Mouse (Mus musculus): ENCODE measurements around the gene Selplg.

The Selplg gene

DNA sequence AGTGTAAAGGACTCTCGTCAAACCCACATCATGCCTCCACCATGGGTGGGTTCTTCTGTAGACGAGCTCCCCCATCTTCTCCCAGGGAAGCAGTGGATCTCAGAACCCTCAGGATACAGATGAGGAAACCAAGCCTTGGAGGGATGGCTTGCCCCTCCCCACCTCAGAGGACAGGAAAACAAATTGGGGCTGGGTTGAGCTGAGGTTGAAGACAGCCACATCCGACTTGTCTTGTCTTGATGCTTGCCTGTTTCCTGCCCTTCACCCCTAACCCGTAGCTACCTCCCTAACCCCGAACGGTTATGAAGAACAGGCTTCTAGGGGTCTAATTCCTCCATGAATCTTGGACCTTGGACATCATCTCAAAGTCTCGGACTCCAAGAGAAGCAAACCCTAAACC, 6.9 kb downstream of the Selplg start:
- no peak for DNase-seq (ENCODE audit: low read depth, low spot score)

DNA sequence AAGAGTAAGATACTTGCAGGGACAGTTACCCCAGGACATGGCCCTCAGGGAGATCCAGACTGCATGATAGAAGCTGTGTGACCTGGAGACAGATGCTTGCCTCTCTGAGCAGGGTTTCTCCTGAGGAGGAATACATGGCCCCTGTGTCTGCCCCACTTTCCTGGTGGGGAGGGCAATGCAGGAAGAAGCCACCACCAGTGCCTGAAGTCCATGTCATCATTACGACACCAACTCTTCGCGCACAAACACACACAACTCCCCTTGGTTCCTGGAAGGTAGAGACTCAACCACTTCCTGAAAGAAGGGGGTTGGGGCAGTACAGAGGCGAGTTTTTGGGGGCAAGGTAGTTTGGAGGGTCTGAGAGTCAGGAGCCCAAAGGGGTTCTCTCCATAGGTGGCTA, 8.2 kb downstream of the Selplg start:
- no peak for DNase-seq (ENCODE audit: low read depth, low spot score)

DNA sequence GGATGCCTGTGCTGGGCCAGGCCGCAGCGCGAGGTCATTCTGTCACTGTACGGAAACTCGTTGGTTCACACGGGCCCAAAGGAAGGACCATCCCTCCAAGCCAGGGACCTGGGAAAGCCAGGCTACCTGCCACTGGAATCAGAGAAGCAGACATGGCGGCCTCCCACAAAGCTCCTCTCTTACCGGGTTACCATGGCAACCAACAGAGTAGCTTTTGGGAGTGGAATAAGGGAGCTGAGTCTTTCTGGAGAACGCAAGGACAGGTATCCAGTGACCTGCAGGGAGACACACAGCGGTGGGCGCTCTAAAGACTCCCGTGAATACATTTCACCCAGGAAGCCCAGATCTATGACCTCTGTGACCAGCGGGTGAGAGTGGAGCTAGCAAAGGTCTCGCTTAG, 13.9 kb downstream of the Selplg start:
- no peak for DNase-seq (ENCODE audit: low read depth, low spot score)

DNA sequence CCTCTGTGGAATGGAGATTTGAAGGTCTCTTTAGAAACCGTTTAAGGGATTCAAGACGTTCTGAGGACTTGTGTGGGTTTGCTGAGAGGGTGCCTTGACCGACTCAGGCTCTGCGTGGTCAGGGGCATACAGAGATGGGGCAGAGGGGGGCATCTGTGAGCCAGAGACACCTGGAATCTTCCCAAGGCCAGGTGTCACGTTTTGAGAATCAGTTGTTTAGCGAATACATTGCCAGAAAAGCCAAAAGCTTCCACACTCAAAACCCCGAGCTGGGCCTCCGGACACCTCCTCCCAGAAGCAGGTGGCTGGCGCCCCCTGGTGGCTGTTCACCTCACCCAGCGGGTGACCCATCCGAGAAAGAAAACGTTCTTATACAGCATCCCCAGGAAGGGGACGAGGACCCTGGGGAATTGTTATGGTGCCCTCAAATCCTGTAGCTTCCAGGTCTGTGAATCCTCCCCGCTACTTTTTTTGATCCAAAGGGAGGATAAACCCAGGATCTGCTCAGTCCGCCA, 16.7 kb downstream of the Selplg start:
- peak; percentile 87 for DNase-seq (ENCODE audit: low read depth, low spot score)

DNA sequence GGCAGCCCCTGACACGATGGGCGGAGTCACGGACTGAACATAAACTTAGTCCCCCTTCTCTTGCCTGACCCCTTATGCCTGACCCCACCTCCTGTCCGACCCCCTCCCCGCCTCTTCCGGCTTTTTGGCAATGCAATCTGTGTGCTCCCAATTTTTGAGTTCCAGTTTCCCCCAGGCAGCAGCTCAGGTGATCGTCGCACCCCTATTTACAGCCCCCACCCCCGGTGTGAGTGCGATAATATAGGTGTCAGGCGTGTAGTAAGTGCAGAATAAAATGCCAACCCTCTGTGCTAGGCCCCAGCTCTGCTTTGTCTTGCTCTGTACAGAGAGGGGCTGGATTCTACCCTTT, 17.4 kb downstream of the Selplg start:
- no peak for DNase-seq (ENCODE audit: low read depth, low spot score)

DNA sequence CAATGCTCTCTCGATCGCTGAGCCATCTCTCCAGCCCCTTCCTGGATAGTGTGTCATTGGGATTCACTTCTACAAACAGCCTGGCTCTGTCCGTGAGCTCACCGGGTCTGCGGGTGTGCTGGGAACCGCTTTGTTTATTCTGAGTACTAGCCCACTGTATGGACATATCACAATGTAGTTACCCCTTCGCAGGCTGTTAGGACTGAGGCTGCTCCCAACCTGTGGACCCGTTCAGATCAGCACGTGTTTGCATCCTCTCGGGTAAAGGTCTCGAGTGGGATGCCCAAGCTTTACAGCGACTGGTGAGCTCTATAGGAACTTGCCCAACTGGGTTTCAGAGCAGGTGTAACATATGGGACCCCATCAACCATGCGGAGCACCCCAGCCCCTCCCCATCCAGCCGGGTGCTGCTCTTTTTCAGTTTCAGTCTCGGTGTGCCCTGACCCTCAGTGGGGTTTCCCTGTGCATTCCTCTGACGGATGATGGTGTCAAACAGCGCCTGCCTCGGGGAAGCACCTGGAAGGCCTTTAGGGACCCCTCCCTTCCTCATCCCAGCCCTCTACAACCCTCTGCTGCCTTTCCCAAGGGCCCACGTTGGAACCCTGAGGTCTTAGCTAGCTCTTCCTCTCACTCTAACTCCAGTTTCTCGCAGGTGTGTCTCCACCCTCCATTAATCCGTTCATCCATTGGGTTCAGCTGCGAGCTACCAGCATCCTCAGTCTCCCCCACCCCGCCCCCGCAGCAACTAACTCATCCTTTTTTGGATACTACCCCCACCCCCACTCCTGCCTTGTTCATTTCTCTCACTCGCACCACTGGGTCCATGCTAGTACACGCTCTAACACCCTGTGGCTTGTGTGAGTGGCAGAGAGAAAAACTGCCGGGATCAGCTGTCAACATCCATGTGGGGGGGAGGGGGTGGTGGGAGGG, 18.1 kb downstream of the Selplg start:
- no peak for DNase-seq (ENCODE audit: low read depth, low spot score)

DNA sequence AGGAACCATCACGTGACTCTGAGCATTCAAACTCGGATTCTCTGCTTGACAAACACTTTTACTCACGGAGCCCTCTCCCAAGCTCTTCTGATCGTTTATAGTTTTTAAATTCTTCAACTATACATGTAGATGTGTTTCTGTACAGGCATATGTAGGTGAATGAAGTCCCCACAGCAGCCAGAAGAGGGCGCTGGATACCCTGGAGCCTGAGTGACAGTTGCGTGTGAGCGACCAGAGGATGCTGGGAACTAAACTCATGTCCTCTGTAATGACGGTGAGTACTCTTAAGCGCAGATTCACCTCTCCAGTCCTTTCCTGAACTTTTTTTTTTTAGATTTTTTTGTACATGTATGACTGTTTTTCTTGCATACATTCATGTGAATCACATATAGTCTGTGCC, 18.8 kb downstream of the Selplg start:
- DNase-seq (ENCODE audit: low read depth, low spot score), result no peak

DNA sequence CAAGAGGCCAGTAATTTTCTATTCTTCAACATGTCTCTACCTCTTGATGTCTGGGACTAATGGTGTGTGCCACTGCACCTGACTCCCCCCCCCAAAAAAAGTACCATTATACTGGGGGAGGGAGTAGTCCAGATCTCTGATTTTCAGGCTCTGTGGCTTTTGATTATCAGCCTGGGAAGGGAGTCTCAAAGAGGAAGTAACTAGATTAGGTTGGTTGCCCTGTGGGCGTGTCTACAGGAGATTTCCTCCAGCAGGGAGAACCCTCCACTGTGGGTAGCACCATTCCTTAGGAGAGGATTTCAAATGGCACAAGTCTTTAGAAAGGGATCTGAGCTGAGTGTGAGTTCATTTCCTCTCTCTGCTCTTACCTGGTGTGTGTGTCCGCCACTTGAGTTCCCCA, 19.8 kb downstream of the Selplg start:
- no peak for DNase-seq (ENCODE audit: low read depth, low spot score)

DNA sequence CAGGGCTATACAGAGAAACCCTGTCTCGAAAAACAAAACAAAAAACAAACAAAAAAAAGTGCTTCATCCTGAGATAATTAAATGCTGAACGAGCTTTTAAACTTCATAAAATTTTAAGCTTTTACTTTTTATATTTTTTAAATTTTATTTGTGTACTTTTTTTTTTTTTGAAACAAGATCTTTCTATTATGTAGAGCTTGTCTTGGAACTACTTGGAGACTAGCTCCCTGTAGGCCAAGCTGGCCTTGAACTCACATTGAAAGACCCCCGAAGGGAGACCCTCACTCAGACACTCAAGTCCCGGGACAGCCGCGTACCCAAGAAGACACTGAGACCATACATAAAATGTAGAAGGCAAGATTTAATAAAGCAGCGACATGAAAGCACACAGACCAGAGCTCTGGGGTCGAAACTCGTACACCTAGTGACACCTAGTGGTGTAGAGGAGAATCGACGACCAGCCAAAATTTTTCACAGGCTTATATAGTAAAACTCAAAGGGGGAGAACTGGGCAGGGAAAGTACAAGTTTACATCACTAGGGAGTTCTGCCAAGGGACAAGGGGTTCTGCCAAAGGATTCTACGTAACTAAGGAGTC, 20.5 kb downstream of the Selplg start:
- peak; percentile 27 for DNase-seq (ENCODE audit: low read depth, low spot score)

DNA sequence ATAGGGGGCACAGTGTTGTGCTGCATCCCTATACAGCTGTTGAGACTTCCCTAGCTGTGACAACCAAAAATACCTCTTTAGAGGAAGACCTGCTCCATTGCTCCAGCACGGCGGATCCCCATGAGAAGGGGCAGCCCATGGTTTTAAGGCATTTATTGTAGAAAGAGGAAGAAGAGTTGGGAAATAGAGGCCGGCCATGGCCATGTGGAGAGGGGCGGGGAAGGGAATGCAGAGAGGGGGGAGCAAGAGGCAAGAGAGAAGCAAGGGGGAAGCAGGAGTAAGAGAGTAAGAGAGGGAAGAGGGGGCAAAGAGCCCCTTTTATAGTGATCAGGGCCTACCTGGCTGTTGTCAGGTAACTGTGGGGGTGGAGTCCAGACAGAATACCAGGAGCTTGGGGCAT, 22.3 kb downstream of the Selplg start:
- no peak for DNase-seq (ENCODE audit: low read depth, low spot score)

DNA sequence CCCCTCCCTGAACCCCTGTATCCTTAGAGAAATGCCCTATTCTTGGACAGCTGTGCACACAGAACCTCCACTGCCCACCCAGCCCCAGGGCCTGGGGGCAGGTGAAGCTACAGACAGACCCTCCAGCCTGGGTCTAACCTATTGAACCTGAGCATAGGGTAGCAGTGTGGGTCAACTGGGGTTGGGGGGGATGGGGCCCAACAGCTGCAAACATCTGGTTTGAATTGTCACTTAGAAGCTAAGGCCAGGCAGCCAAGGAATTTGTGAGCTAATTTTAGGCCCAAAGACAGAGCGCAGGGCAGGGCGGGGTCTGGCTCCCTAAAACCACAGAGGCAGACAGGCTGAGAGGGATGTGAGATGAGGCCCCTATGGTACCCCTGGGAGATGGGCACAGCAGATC, 24.3 kb downstream of the Selplg start:
- peak; percentile 79 for DNase-seq (ENCODE audit: low read depth, low spot score)

DNA sequence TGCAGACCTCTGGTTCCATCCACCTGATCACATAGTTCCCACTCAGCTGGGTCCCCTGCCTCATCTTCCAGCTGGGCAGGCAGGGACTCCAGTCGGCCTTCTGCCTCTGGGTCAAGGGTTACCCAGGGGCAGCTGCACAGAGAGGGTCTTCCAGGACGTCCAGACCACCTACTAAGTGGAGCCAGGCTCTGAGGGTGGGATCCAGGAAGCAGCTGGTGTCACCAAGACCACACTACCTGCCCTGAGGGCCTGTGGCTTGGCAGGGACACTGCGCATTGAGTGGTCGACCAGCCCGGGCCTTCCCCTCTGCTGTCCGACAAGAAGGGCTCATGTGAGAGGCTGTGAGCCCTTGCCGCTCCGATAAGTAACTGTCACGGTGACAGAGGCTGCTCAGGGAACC, 24.7 kb downstream of the Selplg start:
- no peak for DNase-seq (ENCODE audit: low read depth, low spot score)

DNA sequence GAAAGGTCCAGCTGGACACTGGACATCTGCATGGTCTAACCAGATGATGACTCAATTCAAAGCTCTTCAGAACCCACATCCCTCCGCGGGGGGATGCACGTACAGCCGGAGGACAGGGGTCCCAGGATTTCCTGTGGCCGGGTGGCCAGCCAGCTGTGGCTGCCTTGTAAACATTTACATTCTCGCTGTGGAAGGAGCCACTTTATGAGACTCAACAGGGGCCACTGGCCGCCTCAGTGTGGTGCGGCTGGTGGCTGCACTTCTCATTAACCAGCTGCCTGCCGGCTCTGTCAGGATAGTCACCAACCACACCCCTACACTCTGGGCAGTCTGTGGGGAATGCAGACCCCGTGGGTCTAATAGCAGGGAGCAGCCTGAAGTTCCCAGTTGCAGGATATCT, 26.0 kb downstream of the Selplg start:
- peak; percentile 50 for DNase-seq (ENCODE audit: low read depth, low spot score)

DNA sequence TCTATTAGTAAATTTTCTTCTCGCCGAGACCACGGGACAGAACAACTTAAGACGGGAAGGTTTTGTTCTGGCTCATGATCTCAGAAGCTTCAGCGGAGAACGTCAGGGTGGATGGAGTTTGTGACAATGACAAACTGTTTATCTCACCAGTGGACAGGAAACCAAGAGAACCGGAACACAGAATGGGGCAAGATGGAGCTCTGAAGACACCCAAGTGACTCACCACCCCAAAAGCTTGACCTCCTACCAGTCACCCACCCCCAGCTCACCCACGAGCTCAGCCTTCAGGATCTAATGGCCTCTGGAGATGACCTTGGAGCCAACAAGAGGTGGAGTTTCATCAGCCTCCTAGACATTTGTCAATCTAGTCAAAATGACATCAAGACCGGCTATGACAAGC, 27.1 kb downstream of the Selplg start:
- DNase-seq (ENCODE audit: low read depth, low spot score), result no peak

DNA sequence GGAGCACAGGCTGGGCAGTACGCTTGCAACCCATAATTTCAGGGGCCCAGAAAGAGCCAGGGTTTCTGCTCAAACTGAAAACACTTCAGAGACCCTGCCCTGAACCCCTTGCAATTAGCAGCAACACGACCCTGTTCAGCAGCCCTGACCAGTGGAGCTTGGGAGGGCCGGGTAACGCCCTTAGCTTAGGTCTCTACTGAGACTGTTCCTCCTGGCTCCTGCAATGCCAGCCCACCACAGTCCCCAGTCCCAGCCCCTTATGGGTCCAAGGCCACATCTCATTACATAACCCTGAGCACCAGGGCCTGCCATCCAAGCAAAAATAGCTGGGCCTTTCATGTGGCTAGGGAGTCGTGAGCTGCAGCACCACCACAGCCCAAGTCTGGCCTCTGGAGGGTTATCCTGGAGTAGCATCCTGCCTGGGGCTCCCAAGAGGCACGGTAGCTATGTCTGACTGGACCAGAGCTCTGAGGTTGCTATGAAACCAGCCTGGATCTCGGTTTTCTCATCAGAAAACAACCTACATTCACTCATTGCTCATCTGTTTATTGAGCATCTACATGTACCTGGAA, 28.0 kb downstream of the Selplg start:
- no peak for DNase-seq (ENCODE audit: low read depth, low spot score)

DNA sequence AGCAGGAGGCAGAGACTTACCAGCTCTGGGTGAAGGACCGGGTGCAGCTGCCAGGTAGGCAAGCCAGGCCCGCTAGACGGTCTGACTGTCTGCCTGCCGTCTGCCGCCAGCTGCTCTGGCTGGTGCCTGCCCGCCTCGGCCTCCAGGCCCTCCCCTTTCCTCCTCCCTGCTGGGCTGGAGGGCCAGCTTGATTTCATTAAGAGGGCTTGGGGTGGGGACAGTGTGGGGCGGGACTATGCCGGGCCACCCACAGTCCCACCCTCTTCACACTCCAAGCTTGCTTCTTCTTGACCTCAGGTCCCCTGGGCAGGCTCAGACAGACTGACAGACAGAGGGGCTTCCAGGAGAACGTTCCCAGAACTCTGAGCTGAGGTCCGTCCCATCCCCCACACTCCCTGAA, 32.2 kb downstream of the Selplg start, which contains the start of gene Tmem119:
TSS of gene Tmem119 (minus strand) at position 237 of the 400 bp plus-strand sequence.
- DNase-seq (ENCODE audit: low read depth, low spot score), result peak; percentile 83

DNA sequence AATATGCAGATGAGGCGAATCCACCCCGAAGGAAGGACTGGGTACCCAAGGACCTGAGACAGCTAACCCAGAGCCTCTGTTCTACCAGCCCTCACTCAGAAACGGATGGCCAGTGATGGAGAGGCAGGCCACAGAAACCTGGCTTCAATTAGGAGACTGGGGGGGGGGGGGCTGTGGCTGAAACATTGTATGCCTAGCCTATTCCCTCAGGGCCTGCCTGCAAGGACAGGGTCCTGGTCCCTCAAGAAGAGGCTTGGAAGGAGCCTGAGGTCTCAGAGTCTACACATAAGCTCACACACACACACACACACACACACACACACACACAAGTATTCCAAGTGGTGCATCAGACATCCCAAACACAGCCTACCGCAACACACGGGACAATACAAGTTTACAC, 32.8 kb downstream of the Selplg start:
- DNase-seq (ENCODE audit: low read depth, low spot score), result no peak

DNA sequence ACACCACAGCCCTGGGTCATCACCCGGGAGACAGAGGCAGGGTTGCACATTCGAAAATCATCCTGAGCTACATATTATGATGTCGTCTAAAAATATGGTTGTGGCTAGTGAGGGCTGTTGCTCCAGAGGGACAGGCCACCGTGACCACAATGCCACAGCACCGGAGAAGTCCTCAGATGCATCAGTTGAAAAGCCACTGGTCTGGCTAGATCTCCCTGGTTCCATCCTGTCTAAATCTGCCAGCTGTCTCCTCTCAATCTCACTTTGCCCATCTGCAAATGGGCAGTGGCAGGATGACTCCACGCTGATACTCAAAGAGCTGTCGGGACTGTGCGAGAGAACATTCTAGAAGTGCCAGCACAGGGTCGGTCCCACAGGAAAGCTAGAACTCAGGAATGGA, 33.9 kb downstream of the Selplg start:
- no peak for DNase-seq (ENCODE audit: low read depth, low spot score)

DNA sequence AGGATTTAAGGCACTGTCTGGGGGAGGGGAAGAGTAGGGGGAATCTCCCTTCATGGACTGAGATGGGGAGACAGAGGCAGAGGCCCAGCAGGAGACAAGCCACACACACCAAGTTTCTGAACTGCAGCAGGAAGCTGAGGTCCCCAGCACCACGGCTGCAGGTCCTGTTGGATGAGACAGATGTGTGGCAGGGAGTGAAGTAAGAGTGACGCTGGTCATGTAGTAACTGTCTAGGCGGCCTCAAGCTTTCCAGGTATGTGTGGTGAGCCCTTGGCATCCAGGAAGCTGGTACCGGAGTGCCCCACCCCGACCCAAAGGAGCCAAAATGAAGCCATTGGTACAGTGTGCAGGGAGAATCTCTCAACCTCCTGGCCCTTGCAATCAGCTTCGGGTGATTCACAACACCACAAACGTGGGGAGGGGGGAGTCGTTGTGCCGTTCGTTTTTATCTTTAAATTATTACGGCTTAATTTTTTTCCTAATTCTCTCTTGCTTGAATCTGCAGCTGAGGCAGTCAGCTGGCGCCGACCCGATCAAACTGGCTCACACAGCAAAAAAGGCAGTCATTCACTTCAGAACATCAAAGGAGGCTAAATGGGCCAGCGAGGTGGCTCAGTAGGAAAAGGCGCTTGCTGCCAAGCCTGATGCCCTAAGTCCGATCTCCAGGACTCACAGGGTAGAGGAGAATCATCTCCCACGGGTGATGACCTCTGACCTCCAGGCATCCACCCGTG, 35.1 kb downstream of the Selplg start:
- DNase-seq (ENCODE audit: low read depth, low spot score), result no peak

DNA sequence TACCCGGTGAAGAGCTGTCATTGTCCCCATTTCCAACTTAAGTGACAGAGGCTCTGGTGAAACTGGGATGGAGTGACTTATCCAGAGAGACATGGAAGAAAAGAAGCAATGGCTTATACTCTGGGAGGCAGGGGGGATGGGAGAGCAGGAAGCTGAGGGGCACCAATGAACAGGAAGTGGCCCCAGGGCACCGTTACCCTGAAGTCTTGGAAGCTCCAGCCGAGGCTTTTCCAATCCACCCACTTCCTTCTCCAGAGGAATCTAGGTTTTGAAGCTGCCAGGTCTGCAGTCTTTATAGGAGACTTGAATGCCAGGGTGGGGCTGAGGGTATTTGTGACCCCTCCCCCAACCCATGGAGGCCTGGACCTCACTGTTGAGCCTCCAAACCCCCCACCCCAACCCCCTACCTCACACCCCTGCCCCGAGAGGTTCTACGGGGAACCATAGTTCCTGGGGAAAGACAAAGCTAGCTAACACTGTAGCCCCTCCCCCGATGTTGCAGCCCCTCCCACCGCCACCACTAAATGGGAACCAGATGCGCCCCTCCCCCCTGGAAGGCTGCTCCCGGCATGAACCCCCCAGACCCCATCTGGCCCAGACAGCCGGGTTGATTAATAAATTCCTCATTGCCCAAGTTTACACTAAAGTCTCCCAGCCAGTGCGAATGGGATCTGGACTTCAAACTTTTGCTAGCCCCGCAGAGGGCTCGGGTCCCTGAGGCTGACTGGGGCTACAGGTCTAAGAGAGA, 35.9 kb downstream of the Selplg start:
- peak; percentile 95 for DNase-seq (ENCODE audit: low read depth, low spot score)

Measured in forelimb bud, embryonic 11.5 days (tissue).